Mouse (Mus musculus) kidney, postnatal 14 days (tissue): ENCODE measurements around the gene Lrrc7.

Source experiments
- DNase-seq: peaks from one replicate; pipeline ENCODE4 v3.0.0; 2022; ENCODE audit warnings: mixed read lengths

The Lrrc7 gene

DNA sequence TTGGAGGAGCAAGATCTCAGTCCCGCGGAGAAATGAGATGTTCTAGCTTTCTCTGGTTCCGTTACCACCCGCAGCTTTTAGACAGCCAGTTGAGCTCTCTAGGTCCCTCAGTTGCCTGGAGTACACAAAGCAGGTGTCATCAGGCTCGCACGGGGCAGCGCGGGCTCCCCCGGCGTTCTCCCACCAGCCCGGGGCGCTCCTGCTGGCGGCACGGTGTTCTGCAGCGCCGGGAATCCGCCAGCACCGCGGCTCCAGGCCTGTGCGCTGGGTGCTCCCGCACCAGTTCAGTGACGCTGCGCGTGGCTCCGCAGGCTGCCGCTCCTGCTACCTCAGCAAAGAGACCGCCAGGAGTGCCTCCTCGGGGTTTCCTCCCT lies at the start of gene Lrrc7:
Gene Lrrc7 (minus strand): TSS at position 235 of the 374 bp plus-strand sequence.
- DNase-seq = peak; percentile 10

DNA sequence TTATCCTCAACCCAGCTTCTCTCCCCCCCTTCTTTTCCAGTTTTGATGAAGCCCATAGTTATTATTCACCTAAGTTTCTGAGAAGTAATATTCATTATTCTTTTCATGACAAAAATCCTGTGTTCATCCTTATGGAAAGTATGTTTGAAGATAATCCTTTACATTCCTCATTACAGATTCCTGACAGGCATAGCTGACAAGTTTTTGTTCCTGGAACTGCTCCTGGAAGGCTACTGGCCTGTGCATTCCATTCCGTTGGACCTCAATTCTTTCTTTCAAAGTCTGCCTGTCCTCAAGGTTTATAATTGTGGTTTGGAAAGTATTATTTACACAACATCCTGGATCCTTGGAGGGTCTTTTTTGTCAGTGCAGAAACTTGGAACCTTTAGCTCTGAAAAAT lies 45.0 kb upstream of the Lrrc7 start:
- no peak for DNase-seq

DNA sequence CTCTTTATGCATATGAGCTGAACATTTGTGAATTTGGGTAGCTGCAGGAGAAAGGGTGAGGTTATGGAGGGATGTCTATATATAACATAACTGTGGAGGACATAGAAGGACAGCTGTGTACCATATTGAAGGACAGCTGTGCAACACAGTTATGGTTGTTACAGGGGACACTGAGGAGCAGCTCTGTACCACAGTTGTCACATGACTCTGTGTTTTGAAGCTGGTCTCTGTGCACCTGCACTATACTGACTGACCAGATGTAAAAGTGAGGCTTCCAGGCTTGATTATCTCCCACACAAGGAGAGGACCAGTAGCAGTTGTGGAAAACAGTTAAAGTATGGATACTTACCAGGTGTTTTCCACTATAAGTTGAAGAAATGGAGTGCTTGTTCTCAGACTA lies 43.3 kb upstream of the Lrrc7 start:
- DNase-seq = no peak

DNA sequence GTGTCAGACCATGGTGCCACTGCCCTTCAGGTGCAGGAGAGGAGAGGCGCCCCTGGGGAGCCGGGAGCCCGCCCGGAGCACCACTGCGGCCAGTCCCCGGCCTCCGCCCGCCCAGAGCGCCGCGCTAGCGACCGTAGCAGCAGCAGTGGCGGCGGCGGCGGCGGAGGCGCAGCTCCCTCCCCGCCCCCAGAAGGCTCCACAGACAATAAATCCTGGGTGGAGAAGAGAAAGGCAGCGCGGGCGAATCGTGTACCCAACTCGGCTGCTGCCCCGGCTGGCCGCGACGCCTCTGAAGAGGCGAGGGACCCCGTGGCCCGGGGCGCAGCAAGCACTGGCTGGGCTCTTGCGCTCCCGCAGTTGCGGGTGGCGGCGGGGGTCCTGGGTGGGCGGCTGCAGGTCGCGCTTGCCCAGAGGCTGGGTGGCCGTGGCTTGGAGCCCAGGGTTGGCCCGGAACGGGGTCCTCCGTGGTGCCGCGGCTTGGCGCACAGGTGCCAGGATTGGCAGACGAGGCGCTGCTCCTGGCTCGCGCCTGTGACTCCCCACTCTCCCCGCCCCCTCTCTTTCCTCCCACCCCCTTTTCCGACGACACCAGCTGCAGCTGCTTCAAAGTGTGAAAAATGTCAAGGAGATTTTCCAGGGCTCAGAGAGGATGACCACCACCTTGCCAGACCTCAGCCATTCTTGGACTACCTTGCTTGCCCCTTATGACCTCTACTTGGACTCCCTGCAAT lies 600 bp downstream of the Lrrc7 start:
- peak; percentile 2 for DNase-seq

DNA sequence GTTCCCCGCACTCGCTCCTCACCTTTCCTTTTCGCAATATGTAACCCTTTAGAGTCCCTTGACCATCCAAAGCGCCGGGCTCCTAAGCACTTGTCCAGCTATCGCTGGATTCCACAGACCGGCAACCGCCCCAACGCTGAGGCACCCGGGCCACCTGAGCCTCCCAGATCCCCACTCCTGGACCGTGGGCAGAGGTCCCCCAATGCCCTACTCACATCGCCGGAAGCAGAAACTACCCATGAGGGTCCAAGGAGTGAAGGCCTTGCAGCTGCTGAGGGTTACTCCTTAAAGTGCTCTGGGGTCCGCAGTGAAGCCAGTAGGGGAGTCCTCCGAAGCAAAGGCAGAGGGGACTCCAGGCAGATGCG lies 1.1 kb downstream of the Lrrc7 start:
- no peak for DNase-seq

DNA sequence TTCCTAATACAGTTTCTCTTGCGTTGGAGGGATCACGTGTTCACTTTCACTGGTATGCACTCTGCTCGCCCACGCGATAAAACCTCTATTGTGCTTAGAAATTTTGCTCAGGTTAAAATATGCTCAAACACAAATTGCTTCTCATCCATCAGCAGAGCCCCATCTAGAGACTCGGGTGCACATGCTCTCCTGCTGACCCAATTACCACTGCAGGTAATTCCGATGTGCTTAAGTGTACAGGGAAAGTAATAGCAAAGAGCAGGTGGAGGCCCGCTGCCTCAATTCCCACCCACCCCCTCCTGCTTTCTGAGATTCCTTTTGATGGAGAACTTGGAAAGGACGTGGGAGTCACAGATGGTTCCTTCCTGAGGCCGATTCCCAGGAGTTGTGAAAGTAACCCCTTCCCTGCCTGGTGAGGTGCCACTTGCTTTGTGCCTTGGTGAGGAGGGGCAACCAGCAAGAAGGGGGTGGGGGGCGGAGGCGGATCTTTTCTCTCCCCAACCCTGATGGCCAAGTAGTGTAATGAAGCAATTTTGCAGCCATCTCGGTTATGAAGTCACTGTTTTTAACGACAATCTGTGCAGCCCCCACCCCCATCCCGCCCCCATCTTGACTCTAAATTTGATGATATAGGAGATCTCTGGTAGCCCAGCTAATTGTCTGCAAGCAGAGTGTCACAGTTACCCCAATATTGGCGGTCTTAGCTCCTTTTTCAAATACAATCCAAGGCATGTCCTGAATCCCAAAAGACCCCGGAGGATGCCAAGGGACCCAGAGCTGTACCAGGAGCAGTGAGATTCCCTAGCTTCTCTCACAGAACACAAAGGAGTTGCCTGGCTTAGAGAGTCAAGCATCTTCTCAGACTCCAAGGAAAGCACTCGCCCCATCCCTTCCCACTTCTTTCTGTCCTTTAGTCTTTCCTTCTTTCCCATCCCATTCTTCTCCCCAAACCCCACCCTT lies 2.0 kb downstream of the Lrrc7 start:
- no peak for DNase-seq

DNA sequence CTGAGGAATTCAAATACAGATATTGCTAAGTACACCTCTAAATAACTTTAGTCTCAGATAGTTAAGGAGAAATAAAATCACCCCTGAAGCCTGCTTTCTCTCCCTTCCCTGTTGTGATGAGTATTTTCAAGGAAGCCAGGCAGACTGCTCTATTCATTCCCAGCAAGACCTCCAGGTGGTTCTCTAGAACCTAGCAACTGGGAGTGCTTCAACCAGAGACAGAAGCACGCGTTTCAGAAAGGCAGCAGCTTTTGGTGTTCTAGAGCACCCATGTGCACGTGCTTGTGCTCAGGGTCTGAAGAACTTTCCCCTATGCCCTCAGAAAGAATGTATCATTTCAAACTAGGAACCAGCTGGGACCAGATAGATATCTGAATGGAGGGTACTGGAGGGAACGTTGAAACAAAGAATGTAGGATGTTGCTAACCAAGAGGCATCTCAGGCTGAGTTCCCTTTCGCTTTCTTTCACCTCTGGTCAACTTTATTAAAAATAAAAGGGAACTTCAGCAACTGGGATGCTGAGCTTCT lies 2.8 kb downstream of the Lrrc7 start:
- DNase-seq = no peak

DNA sequence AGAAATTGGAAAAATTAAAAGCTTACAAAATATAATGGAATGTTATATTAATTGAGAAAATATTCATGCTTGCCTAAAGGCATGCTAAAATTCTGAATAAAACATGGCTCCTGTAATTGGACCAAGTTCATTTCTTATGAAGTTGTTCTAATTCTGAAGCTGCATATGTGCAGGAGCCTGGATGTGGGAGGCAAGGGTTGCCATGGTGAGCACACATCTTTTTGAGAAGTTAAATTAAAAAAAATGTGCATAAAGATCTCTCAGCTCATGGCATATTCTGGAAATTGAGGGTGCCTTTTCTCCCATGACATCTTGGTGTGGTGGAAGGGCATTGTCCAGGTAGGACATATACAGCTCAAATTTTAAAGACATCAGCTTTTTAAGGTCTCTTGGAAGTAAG lies 3.4 kb downstream of the Lrrc7 start:
- no peak for DNase-seq

DNA sequence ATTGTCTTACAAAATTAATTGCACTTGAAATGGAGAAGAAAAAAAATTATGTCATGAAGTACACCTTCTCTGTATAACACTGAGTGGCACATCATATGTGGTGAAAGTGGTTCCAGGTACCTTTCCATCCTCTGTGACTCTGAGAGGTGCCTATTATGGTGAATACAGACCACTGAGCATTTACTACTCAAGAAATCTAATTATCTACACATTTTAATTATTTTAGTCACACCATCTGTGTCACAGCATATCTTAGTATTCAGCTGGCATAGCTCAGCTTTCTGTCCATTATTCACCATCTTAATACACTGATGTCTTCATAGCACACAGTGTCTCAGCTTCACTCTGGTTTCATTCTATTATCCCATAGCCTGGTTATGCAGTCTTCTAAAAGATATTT lies 7.7 kb downstream of the Lrrc7 start:
- DNase-seq = no peak

DNA sequence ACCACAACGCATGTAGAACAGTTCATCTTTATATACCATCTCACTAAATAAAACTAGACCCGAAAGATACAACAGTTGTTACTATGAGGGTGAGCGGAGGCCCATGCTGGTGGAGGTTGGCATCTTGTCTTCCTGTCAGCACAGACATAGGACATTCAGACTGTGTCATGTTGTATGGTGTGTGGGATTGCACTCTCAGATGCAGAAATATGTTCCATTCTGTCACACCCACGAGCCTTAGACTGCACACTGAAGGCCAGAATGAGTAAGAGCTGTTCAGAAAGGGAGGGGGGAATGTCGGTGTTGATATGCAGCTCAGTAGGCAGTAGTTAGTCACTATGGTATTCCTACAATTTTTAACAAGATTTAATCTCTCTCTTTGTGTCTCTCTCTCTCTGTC lies 9.9 kb downstream of the Lrrc7 start:
- no peak for DNase-seq

DNA sequence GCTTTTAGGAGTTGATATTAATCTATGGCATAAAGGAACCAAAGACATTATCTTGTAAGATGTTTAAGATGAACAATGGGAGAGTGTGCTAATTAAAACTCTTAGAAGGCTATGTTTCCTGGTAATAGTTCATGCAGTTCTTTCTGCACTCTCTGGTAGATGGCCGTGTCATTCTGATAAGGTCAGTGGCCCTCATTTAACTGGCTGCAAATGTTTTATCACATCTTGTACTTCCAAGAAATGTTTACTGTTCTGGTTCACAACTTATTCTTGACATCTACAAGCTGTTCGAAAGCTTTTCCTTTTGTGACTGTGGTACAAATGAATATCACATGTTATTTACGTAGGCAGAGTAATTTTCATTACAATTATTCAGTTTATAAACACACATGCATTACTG lies 18.5 kb downstream of the Lrrc7 start:
- peak; percentile 3 for DNase-seq

DNA sequence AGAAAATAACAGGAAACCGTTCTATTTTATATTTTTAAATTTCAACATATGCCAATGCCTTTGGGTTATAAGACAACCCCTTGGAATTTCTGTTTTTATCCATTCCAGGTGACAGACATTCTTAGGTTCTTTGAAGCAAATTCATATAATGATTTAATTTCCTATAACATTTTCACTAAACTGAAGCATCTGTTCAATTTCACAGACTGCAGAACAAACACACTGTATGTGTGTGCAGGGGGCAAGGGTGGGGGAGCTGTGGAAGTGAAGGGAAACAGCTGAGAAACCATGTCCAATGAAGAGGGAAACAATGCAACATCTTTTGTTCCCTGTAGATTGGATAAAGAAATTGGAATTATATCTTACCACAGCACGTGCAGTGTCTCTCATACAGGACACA lies 29.2 kb downstream of the Lrrc7 start:
- DNase-seq = no peak

DNA sequence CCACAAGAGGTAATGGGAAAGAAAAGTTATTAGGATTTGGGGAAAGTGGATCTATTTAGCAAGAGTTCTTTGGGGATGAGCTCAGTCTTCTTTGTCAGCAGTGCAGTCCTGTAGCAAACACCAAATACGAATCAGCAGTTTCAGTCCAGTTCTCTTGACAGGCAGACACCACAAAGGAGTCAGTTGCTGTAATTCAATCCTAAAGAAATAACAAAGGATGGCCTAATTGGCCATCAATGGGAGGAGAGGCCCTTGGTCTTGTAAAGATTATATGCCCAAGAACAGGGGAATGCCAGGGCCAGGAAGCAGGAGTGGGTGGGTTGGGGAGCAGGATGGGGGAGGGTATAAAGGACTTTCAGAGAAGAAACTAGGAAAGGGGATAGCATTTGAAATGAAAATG lies 33.5 kb downstream of the Lrrc7 start:
- DNase-seq = no peak

DNA sequence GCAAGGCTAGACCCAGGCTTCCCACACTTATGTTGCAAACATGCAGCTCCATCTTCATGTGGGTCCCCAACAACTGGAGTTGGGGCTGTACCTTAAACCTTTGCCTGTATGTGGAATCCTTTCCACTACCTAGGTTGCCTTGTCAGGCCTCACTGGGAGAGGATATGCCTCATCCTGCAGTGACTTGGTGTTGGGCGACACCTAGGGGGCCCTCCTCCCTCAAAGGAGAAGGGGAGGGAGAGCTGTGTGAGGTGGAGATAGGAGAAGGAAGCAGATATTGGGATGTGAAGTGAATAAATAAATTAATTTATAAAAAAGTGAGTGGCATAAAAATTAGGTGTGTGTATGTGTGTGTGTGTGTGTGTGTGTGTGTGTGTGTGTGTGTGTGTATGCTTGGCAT lies 68.3 kb downstream of the Lrrc7 start:
- no peak for DNase-seq

DNA sequence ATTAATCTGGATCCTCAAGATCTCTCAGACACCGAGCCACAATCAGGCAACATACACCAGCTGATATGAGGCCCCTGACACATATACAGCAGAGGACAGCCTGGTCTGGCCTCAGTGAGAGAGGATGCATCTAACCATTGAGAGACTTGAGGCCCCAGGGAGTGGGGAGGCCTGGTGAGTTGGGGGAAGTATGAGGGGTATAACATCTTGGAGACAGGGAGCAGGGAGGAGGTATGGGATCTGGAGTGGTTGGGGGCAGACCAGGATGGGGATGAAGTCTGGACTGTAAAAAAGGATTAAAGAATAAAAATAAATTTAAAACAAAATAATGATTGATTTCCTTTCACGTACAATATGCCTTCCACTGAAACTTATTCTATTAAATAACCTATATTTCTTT lies 82.3 kb downstream of the Lrrc7 start:
- DNase-seq = no peak

DNA sequence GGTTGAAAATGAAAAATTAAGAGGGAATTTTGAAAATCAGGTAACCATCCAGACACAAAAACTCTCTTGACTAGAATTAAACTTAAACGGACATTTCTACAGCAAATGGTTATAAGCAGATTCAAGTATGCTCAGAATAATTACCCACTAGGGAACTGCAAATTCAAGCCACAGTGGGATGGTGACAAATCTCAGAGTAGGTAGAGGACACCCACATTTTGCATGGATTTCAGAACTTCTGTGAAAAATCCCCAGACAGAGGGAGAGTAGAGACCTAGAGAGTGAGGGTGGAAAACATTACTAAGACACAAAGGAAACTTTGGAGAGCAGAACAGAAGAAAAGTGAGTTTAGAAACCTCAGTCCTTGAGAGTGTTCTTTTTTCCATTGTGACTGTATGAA lies 161.4 kb downstream of the Lrrc7 start:
- DNase-seq = no peak

DNA sequence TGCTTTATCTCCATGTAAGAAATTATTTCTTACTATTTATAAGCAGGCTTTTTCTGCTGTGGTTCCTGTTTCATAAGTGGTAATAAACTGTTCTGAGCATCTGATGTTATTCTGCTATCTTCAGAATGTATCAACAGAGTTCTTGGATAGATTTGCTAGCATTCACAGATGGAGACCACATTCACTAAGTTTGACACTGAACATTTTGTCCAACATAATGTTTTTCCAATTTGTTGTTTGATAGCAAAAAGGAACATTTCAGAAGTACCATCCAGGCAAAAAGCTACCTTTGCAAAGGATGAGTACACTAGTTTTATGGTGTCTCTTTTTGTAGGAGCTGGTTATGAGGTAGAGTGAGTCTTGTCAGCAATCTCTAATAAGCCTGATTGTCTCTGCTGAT lies 170.5 kb downstream of the Lrrc7 start:
- DNase-seq = no peak

DNA sequence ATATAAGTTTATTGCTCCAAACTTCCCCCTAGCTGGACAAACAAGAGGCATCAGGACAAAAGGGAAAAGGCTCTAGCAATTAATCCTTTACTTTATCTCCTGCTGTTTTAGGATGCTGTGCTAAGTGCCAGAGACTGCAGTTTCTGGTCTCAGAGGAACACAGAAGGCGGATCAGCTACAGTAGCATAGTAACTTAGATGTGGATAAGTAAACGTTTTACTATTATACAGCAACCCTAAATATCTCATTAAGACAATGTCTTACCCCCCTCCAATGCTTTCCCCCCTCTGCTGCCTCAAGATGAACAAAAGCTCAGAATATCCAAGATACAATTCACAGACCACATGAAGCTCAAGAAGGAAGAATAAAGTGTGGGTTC lies 174.0 kb downstream of the Lrrc7 start:
- no peak for DNase-seq

DNA sequence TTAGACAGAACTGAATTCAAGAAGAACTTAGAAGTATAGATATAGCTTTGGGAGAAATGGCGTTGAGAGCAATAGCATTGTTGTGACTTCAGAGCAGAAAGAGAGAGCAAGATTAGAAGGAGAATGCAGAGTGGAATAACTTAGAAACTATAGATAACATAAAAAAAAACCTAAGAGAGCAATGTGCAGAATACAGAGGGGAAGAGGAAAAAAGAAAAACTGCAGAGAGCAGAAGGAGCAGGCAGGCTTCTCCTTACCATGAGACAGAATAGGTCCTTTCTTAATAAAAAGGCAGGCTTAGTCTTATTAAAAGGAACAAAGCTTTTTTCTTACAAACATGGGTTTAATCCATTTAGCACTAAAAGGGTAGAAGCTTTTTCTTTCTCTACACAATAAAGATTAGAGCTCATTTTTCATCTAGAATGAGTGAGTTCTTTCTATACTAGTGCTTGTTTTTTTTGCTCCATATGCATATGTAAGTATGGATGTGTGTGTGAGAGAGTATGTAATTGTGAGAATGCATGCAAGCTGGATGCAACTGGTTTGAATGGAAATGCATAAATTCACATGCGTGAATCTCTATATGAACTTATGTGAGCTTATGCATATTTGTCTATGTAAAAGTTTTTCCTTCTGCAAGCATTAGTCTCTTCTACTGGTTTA lies 174.5 kb downstream of the Lrrc7 start:
- DNase-seq = no peak

DNA sequence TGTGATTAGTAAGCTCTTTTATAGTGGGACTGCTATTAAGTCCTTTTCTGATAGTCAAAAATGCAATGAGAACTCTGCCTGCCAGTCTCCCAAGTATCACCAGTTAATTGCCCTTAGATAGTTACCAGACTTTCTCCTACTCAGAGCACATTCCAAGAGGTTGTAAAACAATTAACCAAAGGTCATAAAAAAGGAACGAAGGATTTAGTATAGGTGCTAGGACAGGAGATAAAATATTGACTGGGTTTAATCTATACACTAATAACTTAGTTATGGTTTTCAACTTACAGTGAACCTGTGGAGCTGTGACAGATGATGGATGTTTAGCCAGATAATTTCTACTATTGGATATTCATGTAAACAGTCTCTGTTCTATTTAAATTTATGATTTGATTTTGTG lies 175.2 kb downstream of the Lrrc7 start:
- no peak for DNase-seq

DNA sequence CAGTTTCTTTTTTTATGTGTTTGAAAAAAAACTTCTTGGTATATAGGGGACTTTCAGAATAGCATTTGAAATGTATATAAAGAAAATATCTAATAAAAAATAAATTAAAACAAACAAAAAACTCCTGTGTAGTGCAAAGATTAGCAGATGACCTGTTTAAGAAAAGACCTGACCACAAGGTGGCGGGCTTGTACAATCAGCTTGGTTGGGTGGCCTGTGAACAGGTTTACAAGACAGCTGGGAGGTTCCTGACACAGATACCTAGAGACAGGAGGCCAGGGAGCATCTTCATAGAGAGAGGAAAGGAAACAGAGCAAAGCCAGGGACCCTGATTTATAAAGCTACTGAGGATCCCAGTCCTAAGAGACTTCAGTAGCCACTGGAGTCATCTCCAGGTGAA lies 186.1 kb downstream of the Lrrc7 start:
- DNase-seq = peak; percentile 27

DNA sequence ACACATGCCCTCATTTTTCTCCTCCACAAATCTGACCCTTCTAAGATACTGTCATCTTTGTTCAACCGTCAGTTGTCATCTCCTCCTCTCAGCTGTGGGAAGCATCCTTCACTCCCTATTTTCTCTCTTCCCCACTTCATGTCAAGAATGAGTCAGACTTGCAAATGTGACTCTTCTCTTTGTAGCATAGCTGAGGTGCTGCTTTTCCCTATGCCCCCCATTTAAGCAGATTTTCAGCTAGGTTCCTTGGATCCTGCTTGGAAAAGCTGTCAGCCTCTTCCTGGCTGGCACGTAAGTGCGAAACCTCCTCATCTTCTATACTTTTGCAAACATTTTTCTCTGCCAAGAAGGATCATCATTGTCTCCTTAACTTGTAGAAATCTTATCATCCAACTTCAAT lies 192.9 kb downstream of the Lrrc7 start:
- DNase-seq = no peak

DNA sequence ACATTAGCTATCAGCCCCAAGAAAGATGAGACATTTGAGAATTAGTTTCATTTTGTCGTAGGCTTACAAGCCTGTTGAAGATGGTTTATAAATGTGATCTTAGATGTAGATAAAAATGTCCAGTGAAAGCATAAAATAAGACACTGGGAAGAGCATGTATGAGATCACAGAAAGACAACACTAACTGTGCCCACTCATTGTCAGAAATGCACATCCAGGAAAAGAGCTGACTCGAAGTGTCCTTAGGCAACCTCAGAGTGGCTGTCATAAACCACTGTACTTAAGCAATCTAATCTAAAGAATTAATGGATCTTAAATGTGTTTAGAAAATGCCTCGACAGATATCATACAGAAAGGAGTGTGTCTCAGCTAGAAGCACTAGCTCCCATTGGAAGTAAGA lies 196.2 kb downstream of the Lrrc7 start:
- DNase-seq = no peak

DNA sequence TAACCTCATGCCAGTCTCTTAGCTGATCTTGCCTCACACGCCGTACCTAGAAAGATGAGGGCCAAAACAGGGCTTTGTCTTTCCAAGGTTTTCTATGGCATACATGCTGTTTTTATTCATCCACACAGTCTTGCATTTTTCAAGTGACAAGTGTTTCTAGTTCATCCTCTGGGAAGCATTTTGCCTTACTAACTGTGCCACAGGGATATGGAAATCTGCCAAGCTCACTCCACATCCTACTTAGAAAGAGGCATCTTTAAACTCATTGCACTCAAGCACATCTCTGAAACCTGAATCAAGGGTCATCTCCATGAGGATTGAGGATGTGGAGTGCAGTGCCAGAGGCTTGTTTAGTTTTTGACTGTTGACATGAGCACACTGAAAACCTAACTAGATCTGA lies 199.9 kb downstream of the Lrrc7 start:
- no peak for DNase-seq
